Mouse (Mus musculus) limb, embryonic 14.5 days (tissue): ENCODE data around the gene Hoxc8. TPM values are rescaled to one million over a fixed set of nuclear protein-coding genes. Genes with fewer than 3 reads are reported as not detected.
A peak's percentile ranks its signal among the peaks of the same experiment; 100 is the strongest.

Experiments
- ATAC-seq: fragments of 200-750 bp; cut with Nextera tagmentation; 2 replicates; pipeline ENCODE4 v1.8.0; 2017; ENCODE audit warnings: low read depth, moderate number of reproducible peaks, moderate TSS enrichment; ENCODE audit not compliant: low FRiP score
- DNase-seq: peaks from one replicate; pipeline ENCODE4 v3.0.0-alpha.2; 2015; ENCODE audit warnings: low spot score
- H3K27ac ChIP-seq: fragments of 300-500 bp; sonication (generic); replicated peaks from 2 replicates; pipeline ENCODE4 v1.5.1; 2014; ENCODE audit warnings: low read depth, mild to moderate bottlenecking, low read length, moderate library complexity, mixed read lengths
- H3K27me3 ChIP-seq: fragments of 300-500 bp; sonication (generic); 2 replicates; pipeline ENCODE4 v1.6.1; 2014; ENCODE audit warnings: low read length, mixed read lengths; ENCODE audit not compliant: control insufficient read depth, insufficient read depth
- H3K36me3 ChIP-seq: fragments of 300-500 bp; sonication (generic); 2 replicates; pipeline ENCODE4 v1.6.1; 2014; ENCODE audit warnings: mild to moderate bottlenecking, low read length, moderate library complexity, mixed read lengths; ENCODE audit not compliant: control insufficient read depth, insufficient read depth
- H3K4me1 ChIP-seq: fragments of 300-500 bp; sonication (generic); 2 replicates; pipeline ENCODE4 v1.6.1; 2014; ENCODE audit warnings: antibody characterized with exemption, low read length, mixed read lengths; ENCODE audit not compliant: control insufficient read depth, insufficient read depth
- H3K4me2 ChIP-seq: fragments of 300-500 bp; sonication (generic); replicated peaks from 2 replicates; pipeline ENCODE4 v1.6.1; 2014; ENCODE audit warnings: low read depth, mild to moderate bottlenecking, low read length, moderate library complexity; ENCODE audit not compliant: severe bottlenecking
- H3K4me3 ChIP-seq: fragments of 300-500 bp; sonication (generic); replicated peaks from 2 replicates; pipeline ENCODE4 v1.5.1; 2014; ENCODE audit warnings: low read length
- H3K9ac ChIP-seq: fragments of 300-500 bp; sonication (generic); 2 replicates; pipeline ENCODE4 v1.6.1; 2014; ENCODE audit warnings: mild to moderate bottlenecking, low read depth, low read length, moderate library complexity; ENCODE audit not compliant: severe bottlenecking
- H3K9me3 ChIP-seq: fragments of 300-500 bp; sonication (generic); 2 replicates; pipeline ENCODE4 v1.6.1; 2016; ENCODE audit warnings: low read length; ENCODE audit not compliant: control insufficient read depth
- POLR2A ChIP-seq: fragments of 200-500 bp; IDR thresholded peaks from 2 replicates; pipeline ENCODE4 v1.8.0; 2012; ENCODE audit warnings: inconsistent platforms, mild to moderate bottlenecking, moderate library complexity, borderline replicate concordance; ENCODE audit not compliant: insufficient read depth, insufficient read length; ENCODE audit errors: extremely low read depth
- WGBS: fragments of 180-500 bp; shearing (Covaris S2); extraction: QIAGEN DNeasy Blood & Tissue Kit; methylation state at CpG from one replicate; pipeline ENCODE4 v1.1.7; 2014; 5-methylcytosine and 5-hydroxymethylcytosine counted together
- polyA plus RNA-seq, 2 experiments: library from polyadenylated mRNA; depleted of rRNA in 1 of 2; stranded (reverse) in 1 of 2; unstranded in 1 of 2; fragments of >200 nt; fragmentation: Nextera tagmentation in 1 of 2; extraction: Ambion mirVana in 1 of 2; gene quantifications; 2 replicates each; pipeline versions ENCODE4 v1.2.1 to v1.2.3; 2012 to 2014

Hoxc8 gene
- polyA plus RNA-seq, 2 experiments = 1.9 to 3.9 TPM

- TF ChIP-seq POLR2A = no peak
- DNase-seq (no peak), ATAC-seq (no peak)
- no peak overlapping the region for H3K27ac ChIP-seq
- peaks cover 9% of the 10 kb centered on the region for H3K4me1 ChIP-seq
- H3K9me3 ChIP-seq = no peaks in the 10 kb centered on the region
- peaks cover 97% of the 10 kb centered on the region for H3K27me3 ChIP-seq
- H3K4me3 ChIP-seq = no peak overlapping the region
- H3K36me3 ChIP-seq = no peaks in the 10 kb centered on the region
- no peak overlapping the region for H3K9ac ChIP-seq
- WGBS = 0% methylated on average over 1 of the region's 3 CpGs
- no peak overlapping the region for H3K4me2 ChIP-seq
Observed at GRCm38 (mm10) chr15:103032167-103032566, 41.8 kb downstream of the Hoxc8 start.

DNA sequence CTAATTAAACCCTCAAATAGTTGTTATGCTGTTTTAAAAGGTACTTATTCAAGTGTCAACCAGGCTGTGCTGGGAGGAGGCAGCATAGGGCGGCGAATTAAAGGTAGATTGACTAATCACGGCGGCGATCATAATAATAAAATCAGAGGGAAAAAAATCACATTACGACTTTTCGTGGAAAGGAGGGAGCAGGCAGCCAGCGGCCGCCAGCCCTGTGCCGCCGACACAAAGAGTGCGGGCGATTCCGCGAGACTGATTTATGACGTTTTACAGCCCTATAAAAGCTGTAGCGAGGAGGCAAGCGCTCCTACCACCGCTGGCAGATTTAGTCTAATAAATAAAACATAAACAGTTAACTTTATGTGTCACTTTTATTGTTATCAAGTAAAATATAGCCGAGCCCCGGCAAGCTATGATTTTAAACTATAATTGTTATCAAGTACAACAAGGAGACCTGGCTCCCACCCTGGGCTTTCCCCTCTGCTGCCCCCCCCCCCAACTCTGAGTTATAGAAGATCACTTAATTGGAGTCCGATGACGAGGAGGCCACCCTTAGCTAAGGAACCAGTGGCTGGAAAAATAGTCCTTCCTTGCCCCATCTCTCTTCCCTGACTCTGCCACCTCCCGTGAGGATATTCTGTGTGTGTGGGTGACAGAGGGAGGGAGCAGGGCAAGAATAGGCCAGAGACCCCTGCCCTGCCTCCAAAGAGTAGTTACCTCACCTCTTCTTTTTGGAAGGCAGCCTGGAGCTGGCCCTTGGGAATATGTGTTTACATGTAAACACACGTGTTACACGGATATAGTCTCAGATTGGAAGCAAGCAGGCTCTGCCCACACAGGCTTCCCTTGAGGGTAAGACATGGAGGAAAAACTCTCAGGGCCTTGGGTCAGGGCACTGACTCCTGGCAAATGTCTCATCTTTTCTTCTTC lies 42.5 kb downstream of the Hoxc8 start:
- Histone ChIP-seq H3K36me3 (no peaks in the 10 kb centered on the region), H3K27me3 (peaks cover 97% of the 10 kb centered on the region), H3K4me2 (no peak overlapping the region), H3K9me3 (no peaks in the 10 kb centered on the region), H3K4me1 (peaks cover 9% of the 10 kb centered on the region), H3K9ac (no peak overlapping the region), H3K27ac (no peak overlapping the region), H3K4me3 (no peak overlapping the region)
- no peak for TF ChIP-seq POLR2A
- 2% methylated on average over 26 of the region's 26 CpGs for WGBS
- ATAC-seq (no peak), DNase-seq (no peak)

DNA sequence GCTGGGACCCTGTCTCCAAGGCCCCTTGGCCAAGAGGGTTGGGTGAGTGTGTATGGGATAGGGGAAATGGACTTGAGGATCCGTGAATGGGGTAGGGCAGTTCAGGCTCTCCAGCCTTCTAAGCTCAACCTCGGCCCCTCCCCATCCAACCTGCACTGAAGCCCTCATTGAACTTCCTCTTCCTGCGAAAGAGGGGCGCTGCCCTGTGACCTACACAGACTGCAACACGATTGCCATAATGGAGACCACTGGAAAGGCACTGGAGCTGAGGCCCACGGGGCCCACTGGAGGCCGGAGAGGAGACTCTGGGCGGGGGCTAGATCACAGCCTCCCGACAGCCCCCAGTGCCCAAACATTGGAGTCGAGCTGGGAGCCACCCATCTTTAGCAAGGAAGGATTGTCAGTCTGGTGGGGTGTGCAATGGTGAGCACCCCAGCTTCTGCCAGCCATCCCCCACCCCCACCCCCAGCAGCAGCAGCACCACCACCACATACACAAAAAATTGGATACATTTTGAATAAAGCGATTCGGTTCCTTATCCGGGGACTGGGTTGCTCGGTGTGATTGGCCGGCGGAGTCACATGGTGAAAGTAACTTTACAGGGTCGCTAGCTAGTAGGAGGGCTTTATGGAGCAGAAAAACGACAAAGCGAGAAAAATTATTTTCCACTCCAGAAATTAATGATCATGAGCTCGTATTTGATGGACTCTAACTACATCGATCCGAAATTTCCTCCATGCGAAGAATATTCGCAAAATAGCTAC lies 43.8 kb downstream of the Hoxc8 start:
- peak overlapping the region; percentile 51 for H3K4me2 ChIP-seq
- H3K27me3 ChIP-seq = peaks cover 95% of the 10 kb centered on the region
- ATAC-seq = peak; percentile 54; the same call in 1 of the 2 replicates
- H3K9me3 ChIP-seq = no peaks in the 10 kb centered on the region
- peak; percentile 46 for DNase-seq
- TF ChIP-seq POLR2A = no peak
- peak overlapping the region; percentile 34 for H3K4me3 ChIP-seq
- H3K9ac ChIP-seq = no peak overlapping the region
- no peaks in the 10 kb centered on the region for H3K36me3 ChIP-seq
- peaks cover 9% of the 10 kb centered on the region for H3K4me1 ChIP-seq
- 6% methylated on average over 24 of the region's 24 CpGs for WGBS
- H3K27ac ChIP-seq = no peak overlapping the region

DNA sequence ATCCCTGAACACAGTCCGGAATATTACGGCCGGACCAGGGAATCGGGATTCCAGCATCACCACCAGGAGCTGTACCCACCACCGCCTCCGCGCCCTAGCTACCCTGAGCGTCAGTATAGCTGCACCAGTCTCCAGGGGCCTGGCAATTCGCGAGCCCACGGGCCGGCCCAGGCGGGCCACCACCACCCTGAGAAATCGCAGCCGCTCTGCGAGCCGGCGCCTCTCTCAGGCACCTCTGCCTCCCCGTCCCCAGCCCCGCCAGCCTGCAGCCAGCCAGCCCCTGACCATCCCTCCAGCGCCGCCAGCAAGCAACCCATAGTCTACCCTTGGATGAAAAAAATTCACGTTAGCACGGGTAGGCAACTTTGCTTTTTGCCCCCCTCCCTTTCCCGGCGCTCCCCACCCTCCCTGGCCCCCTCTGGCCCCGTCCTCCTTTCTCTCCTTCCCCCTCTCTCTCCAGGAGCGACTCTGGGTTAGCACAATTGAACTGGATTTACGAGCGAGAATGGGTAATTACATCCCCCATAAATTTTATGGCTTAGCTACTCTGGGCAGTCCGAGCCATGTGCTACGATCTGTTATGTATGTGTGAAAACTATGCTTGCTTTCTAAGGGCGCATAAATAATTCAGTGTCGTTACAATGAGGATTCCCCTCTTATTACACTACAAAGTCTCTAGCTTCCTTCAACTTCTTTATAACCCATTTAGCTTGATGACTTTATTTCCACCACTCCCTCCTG lies 44.6 kb downstream of the Hoxc8 start:
- Histone ChIP-seq H3K27me3 (peaks cover 96% of the 10 kb centered on the region), H3K4me3 (peak overlapping the region; percentile 34), H3K9me3 (no peaks in the 10 kb centered on the region), H3K4me2 (peak overlapping the region; percentile 51), H3K9ac (0 out of 2 replicates have a peak overlapping the region, but pooled peaks have one; percentile 25), H3K36me3 (no peaks in the 10 kb centered on the region), H3K4me1 (peaks cover 9% of the 10 kb centered on the region), H3K27ac (no peak overlapping the region)
- no peak for DNase-seq
- TF ChIP-seq POLR2A = no peak
- 0 out of 2 replicates have a peak, but pooled peaks have one; percentile 16 for ATAC-seq
- WGBS = 1% methylated on average over 30 of the region's 34 CpGs

DNA sequence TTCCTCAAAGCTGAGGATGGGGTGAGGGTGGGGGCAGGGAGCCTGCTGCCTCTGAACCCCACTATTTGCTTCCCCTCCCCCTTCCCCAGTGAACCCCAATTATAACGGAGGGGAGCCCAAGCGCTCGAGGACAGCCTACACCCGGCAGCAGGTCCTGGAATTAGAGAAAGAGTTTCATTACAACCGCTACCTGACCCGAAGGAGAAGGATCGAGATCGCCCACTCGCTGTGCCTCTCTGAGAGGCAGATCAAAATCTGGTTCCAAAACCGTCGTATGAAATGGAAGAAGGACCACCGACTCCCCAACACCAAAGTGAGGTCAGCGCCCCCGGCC lies 45.1 kb downstream of the Hoxc8 start:
- H3K9me3 ChIP-seq = no peaks in the 10 kb centered on the region
- no peaks in the 10 kb centered on the region for H3K36me3 ChIP-seq
- H3K9ac ChIP-seq = 0 out of 2 replicates have a peak overlapping the region, but pooled peaks have one; percentile 25
- ATAC-seq = no peak
- no peak for TF ChIP-seq POLR2A
- H3K4me1 ChIP-seq = peaks cover 9% of the 10 kb centered on the region
- H3K27ac ChIP-seq = no peak overlapping the region
- peak overlapping the region; percentile 34 for H3K4me3 ChIP-seq
- H3K27me3 ChIP-seq = peaks cover 96% of the 10 kb centered on the region
- DNase-seq = no peak
- WGBS = 3% methylated on average over 14 of the region's 14 CpGs
- H3K4me2 ChIP-seq = peak overlapping the region; percentile 51
